Mouse (Mus musculus) urinary bladder, postnatal 10 days (tissue): Measurements from ENCODE around the gene Ttc29.

Source experiments
- DNase-seq: peaks from one replicate; pipeline ENCODE4 v3.0.0; 2022; ENCODE audit warnings: low spot score

Ttc29 gene

DNA sequence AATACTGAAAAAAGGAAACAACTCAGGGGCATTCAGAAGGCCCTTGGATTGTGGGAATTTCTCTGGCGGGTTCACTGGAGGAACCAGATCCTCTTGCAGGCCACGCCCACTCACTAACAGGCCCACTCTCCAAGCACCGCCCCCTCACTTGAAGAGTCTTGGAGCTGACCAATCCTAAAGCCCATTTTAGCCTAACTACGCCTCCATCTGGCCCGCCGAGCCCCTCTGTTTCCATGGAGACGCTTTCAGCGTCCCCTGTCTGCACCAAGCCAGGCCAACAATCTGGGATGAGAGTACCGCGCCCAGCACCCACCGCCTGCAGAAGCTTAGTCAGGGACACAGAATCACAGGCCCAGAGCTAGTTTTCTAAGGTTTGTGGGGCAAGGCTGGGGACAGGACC is at the start of gene Ttc29:
Gene Ttc29 (plus strand): TSS at position 224 of the 400 bp plus-strand sequence.
- no peak for DNase-seq

- DNase-seq = no peak
These were observed 41.7 kb upstream of the Ttc29 start for GRCm38 (mm10) chr8:78171351-78171750.

DNA sequence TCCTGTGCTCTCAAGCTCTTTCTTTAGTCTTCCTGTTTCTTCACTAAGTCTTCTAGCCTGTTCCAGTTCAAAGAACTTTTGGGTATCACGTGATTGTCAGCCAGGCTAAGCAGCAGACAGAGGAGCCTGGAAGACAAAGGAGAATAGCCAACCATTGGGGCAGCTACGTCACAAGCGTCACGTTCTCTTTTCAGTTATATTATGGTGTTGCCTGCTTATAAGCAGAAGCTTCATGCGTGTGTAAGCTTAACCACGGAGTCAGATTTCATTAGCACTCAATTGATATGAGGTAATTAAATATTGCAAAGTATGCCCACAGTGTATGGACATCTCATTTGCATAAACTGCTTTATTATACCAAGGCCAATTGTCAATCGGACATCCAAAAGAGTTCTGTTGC is 30.4 kb upstream of the Ttc29 start:
- DNase-seq = no peak

DNA sequence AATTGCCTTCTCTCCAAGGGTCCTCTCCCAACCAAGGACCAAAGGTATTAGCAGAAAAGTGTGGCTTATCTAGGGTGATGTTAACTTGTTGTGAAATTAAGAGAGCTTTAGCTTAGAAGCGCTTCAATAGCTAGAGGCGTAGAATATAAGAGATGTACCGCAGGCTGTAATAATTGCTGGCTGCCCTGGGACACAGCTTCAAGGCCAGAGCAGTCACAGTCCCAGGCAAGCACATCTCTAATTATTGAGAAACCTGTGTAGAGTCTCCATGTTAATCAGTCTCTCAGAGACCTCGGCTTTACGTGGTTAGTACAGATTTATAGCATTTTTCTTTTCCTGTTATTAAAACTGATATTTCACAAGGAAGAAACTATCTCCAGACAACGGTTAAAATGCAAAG is 29.7 kb upstream of the Ttc29 start:
- no peak for DNase-seq

DNA sequence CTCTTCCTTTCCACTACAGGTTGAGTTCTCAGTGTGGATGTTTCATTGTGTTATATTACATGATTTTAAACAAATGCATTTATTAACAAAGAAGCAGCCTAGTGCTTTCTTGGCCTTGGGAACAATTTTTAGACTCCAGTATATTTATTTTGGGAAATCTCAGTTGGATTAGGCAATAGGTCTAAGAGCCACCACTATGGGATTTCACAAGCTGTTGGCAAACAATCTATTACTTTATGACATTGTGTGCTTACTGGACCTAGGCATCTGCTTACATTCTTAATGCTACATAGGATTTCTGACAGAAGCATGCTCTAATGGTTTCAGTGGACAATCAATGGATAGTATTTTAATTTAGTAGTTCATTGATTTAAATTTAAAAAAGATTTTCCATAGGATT is 26.0 kb upstream of the Ttc29 start:
- DNase-seq = no peak

DNA sequence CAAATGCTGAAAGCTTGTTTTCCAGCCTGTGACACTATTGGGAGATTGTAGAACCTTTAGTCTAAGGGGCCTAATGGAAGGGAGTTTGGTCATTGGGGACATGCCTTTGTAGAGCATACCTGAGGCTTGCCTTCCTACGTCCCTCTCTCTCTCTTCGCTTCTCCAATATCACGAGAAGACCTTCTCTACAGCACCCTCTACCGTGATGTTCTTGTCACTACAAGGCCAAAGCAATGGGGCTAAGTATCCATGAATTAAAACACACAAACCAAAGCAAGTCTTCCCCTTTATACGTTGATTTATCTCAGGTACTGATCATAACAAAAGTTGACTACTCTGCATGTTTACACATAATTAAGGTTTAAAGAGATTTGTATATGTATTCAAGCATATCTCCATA is 8.9 kb upstream of the Ttc29 start:
- no peak for DNase-seq

DNA sequence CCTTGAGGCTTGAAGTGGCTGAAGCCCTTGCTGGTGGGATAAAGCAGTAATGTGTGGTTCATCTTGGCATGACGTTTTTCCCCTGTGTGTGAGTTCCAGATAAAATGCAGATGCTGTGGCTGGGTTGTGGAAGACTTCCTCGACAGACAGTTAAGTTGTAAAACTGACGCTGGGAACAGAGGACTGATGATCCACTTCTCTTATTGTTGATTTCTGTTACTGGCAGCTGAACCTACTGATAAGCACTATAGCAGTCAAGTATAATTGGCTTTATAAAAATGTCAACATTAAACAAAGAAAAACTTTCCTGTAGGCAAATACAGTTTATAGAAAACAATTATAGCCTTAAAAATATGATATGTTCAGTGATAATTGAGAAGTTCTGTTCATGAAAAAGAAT is 2.7 kb upstream of the Ttc29 start:
- no peak for DNase-seq

DNA sequence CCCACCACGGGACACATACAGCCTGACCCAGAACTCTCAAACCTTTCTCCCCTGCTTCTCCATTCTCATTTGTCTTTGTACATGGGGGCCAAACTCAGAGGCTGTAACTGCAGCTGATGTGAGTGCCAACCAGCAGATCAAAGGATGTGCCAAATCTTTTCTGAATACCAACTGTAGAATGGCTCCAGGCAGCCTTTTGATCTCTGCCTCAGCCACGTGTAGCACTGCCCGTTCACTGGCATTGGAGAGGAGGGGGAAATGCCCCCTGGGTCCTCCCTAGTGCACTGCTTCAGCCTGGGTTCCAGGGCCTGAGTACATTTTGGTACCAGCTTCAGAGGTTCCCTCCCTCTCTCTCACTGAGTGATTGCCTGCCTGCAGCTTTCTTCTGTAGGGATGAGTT is 1.5 kb downstream of the Ttc29 start:
- DNase-seq = no peak

GRCm38 (mm10) chr8:78226087-78226486 is 13.0 kb downstream of the Ttc29 start:
- no peak for DNase-seq

GRCm38 (mm10) chr8:78230721-78231120 is 17.6 kb downstream of the Ttc29 start:
- no peak for DNase-seq

GRCm38 (mm10) chr8:78232870-78233707 is 20.0 kb downstream of the Ttc29 start:
- DNase-seq = no peak

- DNase-seq = no peak
These were observed 20.7 kb downstream of the Ttc29 start for GRCm38 (mm10) chr8:78233708-78234201.

- DNase-seq = no peak
These were observed 25.0 kb downstream of the Ttc29 start for GRCm38 (mm10) chr8:78237972-78238675.

DNA sequence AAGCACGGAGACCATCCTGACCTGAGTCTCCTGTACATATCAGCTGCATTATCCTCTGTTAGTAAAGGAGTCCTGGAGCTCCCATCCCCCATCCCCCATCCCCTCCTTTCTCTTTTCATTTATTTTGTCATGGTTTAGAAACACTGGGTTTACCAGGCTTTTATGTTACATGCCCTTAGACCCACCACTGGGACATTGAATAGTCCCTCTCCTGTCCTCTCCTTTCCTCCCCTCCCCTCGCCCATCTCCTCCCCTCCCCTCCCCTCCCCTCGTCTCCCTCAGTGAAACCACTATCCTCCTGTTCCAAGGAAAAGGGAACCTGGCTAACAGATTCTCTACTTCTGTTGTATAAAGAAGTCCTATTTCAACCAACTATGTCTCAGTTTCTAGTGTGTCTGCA is 38.0 kb downstream of the Ttc29 start:
- no peak for DNase-seq

DNA sequence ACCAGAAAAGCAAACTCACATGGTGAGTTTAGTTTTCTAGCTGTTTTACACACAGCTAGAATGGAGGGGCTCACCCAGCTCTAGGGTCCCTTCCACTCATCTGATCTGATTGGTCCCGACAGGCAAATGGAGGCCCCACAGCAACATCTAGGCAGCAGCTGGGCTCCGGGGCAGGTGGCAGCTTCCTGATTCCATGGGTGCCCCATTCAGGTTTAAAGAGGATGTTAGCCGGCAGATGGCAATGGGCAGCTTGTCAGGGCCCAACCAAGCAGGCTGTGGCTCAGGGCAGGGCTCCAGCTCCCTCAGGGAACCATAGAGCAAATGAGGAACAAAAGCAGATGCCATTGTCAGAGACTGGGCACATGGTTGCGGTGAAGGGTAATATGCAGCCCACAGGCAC is 41.3 kb downstream of the Ttc29 start:
- no peak for DNase-seq

DNA sequence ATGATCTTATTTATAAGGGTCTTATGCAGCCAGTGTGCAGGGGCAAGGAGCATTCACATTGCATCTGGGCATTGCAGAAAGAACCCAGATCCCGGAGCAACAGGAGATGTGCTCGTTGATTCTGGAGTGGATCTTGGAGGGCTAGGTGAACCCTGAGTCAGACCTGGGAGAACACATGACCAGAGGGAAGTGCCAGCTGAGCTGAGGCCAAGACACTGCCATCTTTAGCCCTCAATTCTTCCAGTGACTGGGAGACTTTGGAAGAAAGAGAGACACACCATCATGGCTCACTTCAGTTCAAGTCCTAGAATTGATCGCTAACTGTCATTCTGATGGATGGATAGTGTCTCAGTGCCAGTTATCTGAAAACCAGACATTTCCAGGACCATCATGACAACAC is 41.9 kb downstream of the Ttc29 start:
- DNase-seq = no peak

- no peak for DNase-seq
These were observed 52.4 kb downstream of the Ttc29 start for GRCm38 (mm10) chr8:78265506-78265905.

DNA sequence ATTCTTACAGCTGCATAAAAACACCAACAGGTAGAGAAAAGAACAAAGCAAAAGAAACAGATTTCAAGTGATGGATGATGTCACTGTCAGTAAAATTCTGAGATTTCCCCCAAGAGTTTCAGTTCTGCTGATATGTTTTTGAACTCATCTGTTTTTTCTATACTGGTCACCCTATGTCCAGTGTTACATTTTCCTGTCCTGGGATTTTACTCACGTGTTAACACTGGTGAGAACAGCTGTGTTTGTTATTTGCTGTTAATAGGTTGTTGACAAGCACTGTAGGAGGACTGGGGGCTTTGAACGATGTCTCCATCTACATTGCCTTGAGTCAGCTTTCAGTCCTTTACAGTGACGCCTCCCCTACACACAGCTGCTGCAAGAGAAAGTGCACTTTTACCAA is 53.1 kb downstream of the Ttc29 start:
- DNase-seq = no peak

DNA sequence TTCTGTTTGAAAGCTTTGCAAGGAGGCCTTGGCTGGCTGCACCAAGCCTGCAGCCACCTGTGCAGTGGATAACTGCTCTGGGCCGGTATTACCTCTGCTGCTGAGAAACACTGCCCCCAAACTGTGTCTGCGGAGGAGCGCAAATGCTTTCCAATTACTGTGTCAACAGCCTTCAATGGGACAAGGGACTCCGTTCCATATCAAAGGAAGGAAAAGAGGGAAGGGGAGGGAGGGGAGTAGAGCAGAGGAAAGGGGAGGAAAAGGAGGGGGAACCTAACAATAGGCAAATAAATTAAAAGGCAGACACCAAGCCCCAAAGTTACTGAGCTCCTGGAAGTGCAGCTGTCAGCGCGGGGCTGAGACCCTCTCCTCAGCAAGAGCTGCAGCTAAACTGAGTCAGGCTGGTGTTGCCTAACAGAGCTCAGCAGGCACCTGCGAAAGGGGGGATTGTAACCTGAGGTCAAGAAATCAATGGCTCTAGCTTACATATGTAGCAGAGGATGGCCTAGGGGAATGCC is 54.9 kb downstream of the Ttc29 start:
- no peak for DNase-seq

- DNase-seq = no peak
These were observed 56.2 kb downstream of the Ttc29 start for GRCm38 (mm10) chr8:78269281-78269680.

DNA sequence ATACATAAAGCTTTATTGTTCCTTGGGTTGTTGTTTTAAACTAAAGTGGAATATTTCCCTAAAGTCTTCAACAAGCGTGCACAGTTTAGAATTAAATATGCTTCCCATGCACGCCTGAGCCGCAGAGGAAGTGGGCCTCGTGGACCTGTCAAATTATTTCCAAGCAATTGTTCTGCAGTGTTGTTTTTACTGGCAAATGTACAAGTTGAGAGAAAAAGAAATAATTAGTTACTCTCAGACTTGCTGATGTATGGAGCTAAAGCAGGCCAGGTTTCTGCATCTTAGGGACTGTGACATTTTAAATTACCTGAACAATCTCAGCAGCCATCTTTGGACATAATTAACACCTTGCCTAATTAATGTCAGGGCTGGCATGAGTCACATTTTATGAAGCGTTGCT is 58.3 kb downstream of the Ttc29 start:
- DNase-seq = no peak

GRCm38 (mm10) chr8:78276120-78276519 is 63.0 kb downstream of the Ttc29 start:
- DNase-seq = no peak

DNA sequence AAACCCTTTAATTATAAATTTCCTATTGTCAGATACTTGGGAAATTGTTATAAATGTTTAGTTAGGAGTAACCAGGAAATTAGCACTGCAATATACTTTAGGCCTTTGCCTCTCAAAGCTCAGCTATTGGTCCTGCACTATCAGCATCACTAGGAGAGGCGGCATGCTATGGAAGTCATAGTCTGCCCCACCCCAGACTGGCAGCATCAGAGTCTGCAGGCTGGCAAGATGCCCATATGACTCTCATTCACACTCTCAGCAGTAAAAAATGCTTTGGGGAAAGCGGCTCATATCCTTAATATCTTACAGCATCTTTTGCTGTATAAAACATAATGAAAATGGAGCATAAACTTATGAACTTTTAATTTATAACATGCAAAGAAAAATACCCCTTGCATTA is 64.3 kb downstream of the Ttc29 start:
- DNase-seq = no peak
